Mouse (Mus musculus): ENCODE measurements around the gene Anks1. TPM values are rescaled to one million over a fixed set of nuclear protein-coding genes. Genes with fewer than 3 reads are reported as not detected.
"Not testable (repeated sequence)": the region's sequence is repeated elsewhere in the genome, so short reads cannot be mapped to it uniquely, and the experiment has no call there.

Anks1 gene
- polyA plus RNA-seq, 1 experiment from 2014 or later, result 8.3 TPM

DNA sequence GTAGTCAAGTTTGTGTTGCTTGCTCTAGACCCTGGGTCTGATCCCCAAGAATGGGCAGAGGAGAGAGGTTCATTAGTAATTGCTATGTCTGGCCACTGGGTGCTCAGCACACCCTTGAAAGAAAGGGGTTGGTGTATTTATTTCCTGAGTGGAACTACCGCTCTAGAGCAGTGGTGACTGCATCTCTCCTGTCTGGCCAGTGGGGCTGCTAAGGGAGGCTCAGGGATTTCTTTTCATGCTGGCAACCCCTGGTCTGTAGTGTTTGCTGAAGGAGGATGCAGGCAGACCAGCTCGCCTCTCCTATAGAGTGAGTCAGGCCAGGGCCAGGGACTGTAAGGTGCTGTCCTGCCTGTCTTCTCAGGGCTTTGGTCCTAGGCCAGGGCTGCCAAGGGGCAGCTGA is 38.0 kb downstream of the Anks1 start:
- Histone ChIP-seq H3K36me3 (ENCODE audit: control insufficient read depth, insufficient read depth, low read length) (no peaks in the 10 kb centered on the region), H3K9ac (ENCODE audit: low read length) (no peak overlapping the region), H3K9me3 (ENCODE audit: control insufficient read depth, low read length) (no peaks in the 10 kb centered on the region), H3K4me3 (ENCODE audit: low read depth, low read length) (no peak overlapping the region), H3K4me2 (replicated peaks; ENCODE audit: low read depth) (no peak overlapping the region), H3K27ac (replicated peaks) (peak overlapping the region; percentile 35; the same call in 1 of the 2 replicates), H3K4me1 (replicated peaks; ENCODE audit: control insufficient read depth, insufficient read depth) (0 out of 2 replicates have a peak, but pooled peaks cover 2% of the 10 kb centered on the region), H3K27me3 (ENCODE audit: control insufficient read depth, insufficient read depth, low read length) (no peaks in the 10 kb centered on the region)
- 65% methylated on average over 2 of the region's 2 CpGs for WGBS
- TF ChIP-seq EP300 (optimal IDR thresholded peaks at IDR 0.05), result no peak
- peak; percentile 45 for TF ChIP-seq CTCF (IDR thresholded peaks at IDR 0.05; ENCODE audit: low read depth)
- ATAC-seq (ENCODE audit: low FRiP score, low TSS enrichment) (peak; percentile 90), DNase-seq (ENCODE audit: low spot score) (peak; percentile 67)

DNA sequence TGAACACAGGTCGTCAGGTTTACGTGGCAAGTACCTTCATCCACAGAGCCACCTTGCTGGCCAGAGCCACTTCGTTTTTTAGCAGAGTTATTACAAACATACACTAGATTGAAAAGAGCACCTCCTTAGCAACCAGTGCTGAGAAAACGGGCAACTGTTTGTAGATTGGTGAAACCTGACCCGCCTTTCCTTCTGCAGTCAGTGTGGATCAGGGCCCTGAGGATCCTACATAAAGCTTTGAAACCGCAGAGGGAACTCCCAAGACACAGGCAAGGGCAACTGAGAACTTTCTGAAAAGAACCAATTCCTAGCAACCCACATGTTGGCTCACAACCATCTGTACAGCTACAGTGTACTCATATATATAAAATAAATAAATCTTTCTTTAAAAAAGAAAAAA is 44.0 kb downstream of the Anks1 start:
- Histone ChIP-seq H3K36me3 (ENCODE audit: control insufficient read depth, insufficient read depth, low read length) (no peaks in the 10 kb centered on the region), H3K4me2 (replicated peaks; ENCODE audit: low read depth) (no peak overlapping the region), H3K4me1 (replicated peaks; ENCODE audit: control insufficient read depth, insufficient read depth) (no peaks in the 10 kb centered on the region), H3K9ac (ENCODE audit: low read length) (no peak overlapping the region), H3K4me3 (ENCODE audit: low read depth, low read length) (no peak overlapping the region), H3K27me3 (ENCODE audit: control insufficient read depth, insufficient read depth, low read length) (no peaks in the 10 kb centered on the region), H3K9me3 (ENCODE audit: control insufficient read depth, low read length) (no peaks in the 10 kb centered on the region), H3K27ac (replicated peaks) (no peak overlapping the region)
- 48% methylated on average over 6 of the region's 6 CpGs for WGBS
- TF ChIP-seq EP300 (optimal IDR thresholded peaks at IDR 0.05) (no peak), CTCF (IDR thresholded peaks at IDR 0.05; ENCODE audit: low read depth) (no peak)
- DNase-seq (ENCODE audit: low spot score), result no peak
- ATAC-seq (ENCODE audit: low FRiP score, low TSS enrichment), result no peak

DNA sequence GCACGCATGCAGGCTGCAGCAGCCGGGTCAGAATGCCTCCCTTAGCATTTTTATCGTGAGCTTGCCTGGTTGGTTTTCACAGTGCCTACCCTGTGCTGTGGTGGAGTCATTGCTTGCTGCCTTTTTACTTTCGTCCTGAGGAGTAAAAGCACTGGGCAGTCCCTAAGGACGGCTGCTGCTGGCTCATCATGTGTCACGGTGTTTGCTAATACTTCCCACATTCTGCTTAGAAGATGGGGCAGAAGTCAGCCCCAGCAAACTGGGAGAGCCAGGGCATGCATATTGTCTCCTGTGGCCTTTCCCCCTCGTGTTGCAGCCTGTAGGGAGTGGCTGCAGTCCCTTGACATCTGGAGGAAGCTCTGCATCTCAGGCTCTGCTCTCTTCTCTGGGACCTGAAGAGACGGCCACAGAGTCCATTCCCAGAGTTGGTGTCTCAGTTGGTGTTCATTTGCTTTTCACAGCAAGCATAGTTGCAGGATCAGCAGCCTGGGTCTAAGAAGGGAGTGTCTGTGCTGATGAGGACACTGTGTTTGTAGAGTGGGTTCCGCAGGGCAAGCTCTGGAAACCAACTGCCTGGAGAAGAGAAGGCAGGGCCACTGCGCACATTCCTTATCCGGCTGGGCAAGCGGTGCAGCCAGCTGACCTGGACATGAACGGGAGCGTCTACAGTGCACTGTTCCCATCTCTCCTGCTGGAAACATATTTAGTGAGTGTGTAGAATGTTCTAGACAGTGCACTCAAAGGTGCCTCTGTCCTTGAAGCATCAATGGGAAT is 45.7 kb downstream of the Anks1 start:
- 0 out of 2 replicates have a peak overlapping the region, but pooled peaks have one; percentile 24 for H3K27ac ChIP-seq (replicated peaks)
- no peaks in the 10 kb centered on the region for H3K9me3 ChIP-seq (ENCODE audit: control insufficient read depth, low read length)
- H3K4me2 ChIP-seq (replicated peaks; ENCODE audit: low read depth), result no peak overlapping the region
- no peaks in the 10 kb centered on the region for H3K27me3 ChIP-seq (ENCODE audit: control insufficient read depth, insufficient read depth, low read length)
- 43% methylated on average over 14 of the region's 14 CpGs for WGBS
- H3K4me3 ChIP-seq (ENCODE audit: low read depth, low read length), result no peak overlapping the region
- no peak overlapping the region; the same call in 1 of the 2 replicates for H3K9ac ChIP-seq (ENCODE audit: low read length)
- DNase-seq (ENCODE audit: low spot score), result peak; percentile 48
- TF ChIP-seq CTCF (IDR thresholded peaks at IDR 0.05; ENCODE audit: low read depth) (no peak), EP300 (optimal IDR thresholded peaks at IDR 0.05) (no peak)
- no peaks in the 10 kb centered on the region for H3K36me3 ChIP-seq (ENCODE audit: control insufficient read depth, insufficient read depth, low read length)
- H3K4me1 ChIP-seq (replicated peaks; ENCODE audit: control insufficient read depth, insufficient read depth), result no peaks in the 10 kb centered on the region
- 0 out of 2 replicates have a peak, but pooled peaks have one; percentile 52 for ATAC-seq (ENCODE audit: low FRiP score, low TSS enrichment)

DNA sequence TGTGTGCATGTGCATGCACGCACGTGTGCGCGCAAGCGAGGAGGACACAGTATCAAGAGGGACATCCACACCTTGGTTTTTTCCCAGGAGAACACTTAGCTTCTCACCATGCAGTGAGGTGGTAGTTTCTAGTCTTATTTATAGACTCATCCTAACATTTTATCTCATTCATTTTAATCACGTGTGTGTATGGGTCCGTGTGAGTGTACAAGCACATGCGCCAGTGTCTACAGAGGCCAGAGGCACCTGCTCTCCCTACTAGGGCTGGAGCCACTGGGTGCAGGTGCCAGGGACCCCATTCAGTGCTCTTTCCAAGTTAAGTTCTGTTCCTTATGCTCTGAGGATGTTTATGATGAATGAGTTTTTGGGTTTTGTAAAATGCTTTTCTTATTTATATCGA is 48.5 kb downstream of the Anks1 start:
- H3K4me1 ChIP-seq (replicated peaks; ENCODE audit: control insufficient read depth, insufficient read depth), result no peaks in the 10 kb centered on the region
- WGBS, result 94% methylated on average over 9 of the region's 9 CpGs
- H3K9ac ChIP-seq (ENCODE audit: low read length), result no peak overlapping the region
- no peak for TF ChIP-seq EP300 (optimal IDR thresholded peaks at IDR 0.05)
- TF ChIP-seq CTCF (IDR thresholded peaks at IDR 0.05; ENCODE audit: low read depth), result no peak
- no peak for ATAC-seq (ENCODE audit: low FRiP score, low TSS enrichment)
- H3K9me3 ChIP-seq (ENCODE audit: control insufficient read depth, low read length), result no peaks in the 10 kb centered on the region
- no peaks in the 10 kb centered on the region for H3K36me3 ChIP-seq (ENCODE audit: control insufficient read depth, insufficient read depth, low read length)
- H3K4me2 ChIP-seq (replicated peaks; ENCODE audit: low read depth), result no peak overlapping the region
- no peak overlapping the region for H3K4me3 ChIP-seq (ENCODE audit: low read depth, low read length)
- H3K27ac ChIP-seq (replicated peaks), result no peak overlapping the region
- no peaks in the 10 kb centered on the region for H3K27me3 ChIP-seq (ENCODE audit: control insufficient read depth, insufficient read depth, low read length)
- DNase-seq (ENCODE audit: low spot score), result no peak

DNA sequence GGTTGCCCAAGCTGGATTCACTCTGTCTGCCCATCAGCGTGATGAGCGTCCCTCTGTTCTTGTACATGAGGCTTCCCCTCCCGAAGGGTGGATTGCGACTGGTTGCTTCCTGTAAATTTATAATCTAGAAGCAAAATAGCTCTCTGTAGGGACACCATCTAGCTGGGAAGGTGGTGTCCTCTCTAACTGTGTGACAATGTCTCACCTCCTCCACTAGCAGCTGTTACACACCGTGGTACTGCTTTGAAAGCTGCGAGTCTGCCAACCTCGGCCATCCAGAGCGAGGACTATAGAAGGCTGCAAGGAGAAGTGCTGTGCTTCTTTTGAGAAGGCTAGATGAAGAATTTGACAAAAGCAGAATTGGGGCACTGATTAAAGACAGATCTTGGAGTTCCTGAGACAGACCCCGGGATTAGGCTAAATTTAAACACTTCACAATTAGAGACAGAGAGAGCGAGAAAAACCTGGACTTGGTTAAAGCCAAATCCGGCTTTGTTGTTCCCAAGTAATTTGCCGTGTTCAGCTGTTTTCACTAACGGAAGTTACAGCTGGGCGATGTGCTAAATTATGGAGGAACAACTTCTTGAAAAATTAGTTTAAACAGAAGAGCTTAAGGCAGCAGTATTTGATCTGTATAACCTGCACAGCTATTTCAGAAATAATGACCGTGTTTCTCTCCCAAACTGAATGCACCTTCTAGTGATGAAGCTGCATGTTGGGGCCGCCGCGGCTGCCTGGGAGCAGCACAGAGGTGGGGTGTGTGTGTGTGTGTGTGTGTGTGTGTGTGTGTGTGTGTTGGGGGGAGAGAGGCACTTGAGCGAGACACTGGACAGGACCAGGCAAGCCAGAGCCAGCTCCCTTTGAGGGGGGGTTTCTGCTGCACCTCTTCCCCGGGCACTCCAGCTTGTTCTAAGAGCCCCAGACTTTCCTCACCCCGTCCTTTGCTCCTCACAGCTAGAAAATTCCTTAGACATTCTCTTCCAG is 51.3 kb downstream of the Anks1 start:
- H3K27ac ChIP-seq (replicated peaks), result peak overlapping the region; percentile 18; the same call in 1 of the 2 replicates
- no peak overlapping the region for H3K4me3 ChIP-seq (ENCODE audit: low read depth, low read length)
- no peaks in the 10 kb centered on the region for H3K27me3 ChIP-seq (ENCODE audit: control insufficient read depth, insufficient read depth, low read length)
- no peak overlapping the region for H3K4me2 ChIP-seq (replicated peaks; ENCODE audit: low read depth)
- H3K9me3 ChIP-seq (ENCODE audit: control insufficient read depth, low read length), result no peaks in the 10 kb centered on the region
- no peaks in the 10 kb centered on the region for H3K36me3 ChIP-seq (ENCODE audit: control insufficient read depth, insufficient read depth, low read length)
- WGBS, result 56% methylated on average over 20 of the region's 21 CpGs
- no peak overlapping the region for H3K9ac ChIP-seq (ENCODE audit: low read length)
- no peaks in the 10 kb centered on the region for H3K4me1 ChIP-seq (replicated peaks; ENCODE audit: control insufficient read depth, insufficient read depth)
- no peak for DNase-seq (ENCODE audit: low spot score)
- ATAC-seq (ENCODE audit: low FRiP score, low TSS enrichment), result no peak
- TF ChIP-seq CTCF (IDR thresholded peaks at IDR 0.05; ENCODE audit: low read depth), result no peak
- no peak for TF ChIP-seq EP300 (optimal IDR thresholded peaks at IDR 0.05)

DNA sequence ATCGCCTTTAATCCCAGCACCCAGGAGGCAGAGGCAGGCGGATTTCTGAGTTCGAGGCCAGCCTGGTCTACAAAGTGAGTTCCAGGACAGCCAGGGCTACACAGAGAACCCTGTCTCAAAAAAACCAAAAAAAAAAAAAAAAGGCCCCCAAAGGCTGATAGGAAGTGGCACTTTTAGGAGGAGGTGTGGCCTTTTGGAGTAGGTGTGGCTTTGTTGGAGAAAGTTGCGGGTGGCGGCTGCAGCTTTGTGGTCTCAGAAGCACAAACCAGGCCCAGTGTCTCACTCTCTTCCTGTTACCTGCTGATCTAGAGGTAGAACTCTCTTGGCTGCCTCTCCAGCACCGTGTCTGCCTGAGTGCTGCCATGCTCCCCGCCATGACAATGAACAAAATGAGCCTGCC is 54.0 kb downstream of the Anks1 start:
- not testable (repeated sequence) for H3K4me2 ChIP-seq (replicated peaks; ENCODE audit: low read depth)

More for the DNA sequence above, 54.0 kb downstream of the Anks1 start:
- ATAC-seq (ENCODE audit: low FRiP score, low TSS enrichment); H3K27ac ChIP-seq (replicated peaks); H3K4me3 ChIP-seq (ENCODE audit: low read depth, low read length); H3K36me3 ChIP-seq (ENCODE audit: control insufficient read depth, insufficient read depth, low read length); H3K9ac ChIP-seq (ENCODE audit: low read length); DNase-seq (ENCODE audit: low spot score); H3K9me3 ChIP-seq (ENCODE audit: control insufficient read depth, low read length); H3K4me1 ChIP-seq (replicated peaks; ENCODE audit: control insufficient read depth, insufficient read depth); H3K27me3 ChIP-seq (ENCODE audit: control insufficient read depth, insufficient read depth, low read length): not testable (repeated sequence)
- 90% methylated on average over 7 of the region's 7 CpGs for WGBS
